Mouse (Mus musculus) lung, postnatal 14 days (tissue): ENCODE results near the gene Fcho1.
"Not testable (repeated sequence)": the region's sequence is repeated elsewhere in the genome, so short reads cannot be mapped to it uniquely, and the experiment has no call there.

Source experiments
- DNase-seq: peaks from one replicate; pipeline ENCODE4 v3.0.0; 2021

The Fcho1 gene

DNA sequence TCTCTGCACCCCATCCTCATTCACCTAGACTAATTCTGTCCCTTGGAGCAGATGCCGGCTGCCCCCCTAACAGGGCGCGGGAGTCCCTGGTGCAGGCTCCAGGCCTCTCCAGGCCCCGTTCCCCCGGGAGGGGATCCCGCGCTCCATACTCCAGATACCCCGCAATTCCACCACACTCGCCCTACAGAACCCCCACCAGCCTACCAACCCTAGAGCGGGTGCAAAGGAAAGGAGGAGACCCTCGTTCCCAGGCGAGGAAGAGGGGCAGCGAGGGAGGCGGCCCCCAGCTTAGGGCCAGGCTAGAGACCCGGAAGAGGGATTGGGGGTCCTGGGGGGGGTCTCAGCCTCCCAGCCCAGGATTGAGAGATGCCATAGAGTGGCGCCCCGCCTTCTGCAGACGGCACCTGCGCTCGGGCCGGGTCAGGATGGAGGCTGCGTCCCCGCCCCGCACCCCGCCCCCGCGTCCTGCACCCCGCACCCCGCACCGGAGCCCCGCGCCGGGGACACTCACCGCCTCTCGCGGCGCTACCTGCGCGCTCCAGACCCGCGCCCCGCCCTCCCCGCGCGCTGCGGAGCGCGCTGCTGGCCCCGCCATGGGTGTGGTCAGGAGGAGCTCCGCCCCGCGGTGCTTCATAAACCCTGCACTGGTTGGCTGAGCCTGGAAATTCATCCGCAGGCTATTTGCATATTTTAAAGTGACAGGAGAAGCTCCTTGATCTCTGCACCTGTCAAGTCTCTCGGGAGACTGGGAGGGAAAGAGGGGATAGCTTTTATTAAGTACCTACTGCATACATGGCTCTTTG lies at the start of gene Fcho1:
TSS of gene Fcho1 (minus strand) at position 595 of the 803 bp plus-strand sequence.
- DNase-seq: peak; percentile 75

DNA sequence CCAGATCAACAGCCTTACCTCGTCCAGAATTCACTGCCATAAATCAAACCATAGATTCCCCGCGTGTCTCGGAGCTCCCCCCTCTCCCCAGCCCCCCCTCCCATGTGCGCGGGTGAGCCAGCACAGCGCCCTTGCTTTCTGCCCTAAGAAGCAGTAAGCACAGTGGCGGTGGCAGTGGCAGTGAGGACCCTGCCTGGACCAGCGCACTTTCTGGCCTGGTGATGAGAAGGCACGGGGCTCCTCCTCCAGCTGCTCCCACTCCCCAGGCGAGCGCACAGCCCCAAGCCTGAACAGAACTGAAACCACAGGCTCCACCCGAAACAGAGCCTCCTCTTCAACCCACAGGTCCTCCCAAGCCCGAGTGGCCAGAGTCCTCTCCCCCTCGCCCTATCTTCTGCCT lies 45.8 kb upstream of the Fcho1 start:
- DNase-seq: no peak

- no peak for DNase-seq
Observed at GRCm38 (mm10) chr8:71758816-71759215, 33.3 kb upstream of the Fcho1 start.

DNA sequence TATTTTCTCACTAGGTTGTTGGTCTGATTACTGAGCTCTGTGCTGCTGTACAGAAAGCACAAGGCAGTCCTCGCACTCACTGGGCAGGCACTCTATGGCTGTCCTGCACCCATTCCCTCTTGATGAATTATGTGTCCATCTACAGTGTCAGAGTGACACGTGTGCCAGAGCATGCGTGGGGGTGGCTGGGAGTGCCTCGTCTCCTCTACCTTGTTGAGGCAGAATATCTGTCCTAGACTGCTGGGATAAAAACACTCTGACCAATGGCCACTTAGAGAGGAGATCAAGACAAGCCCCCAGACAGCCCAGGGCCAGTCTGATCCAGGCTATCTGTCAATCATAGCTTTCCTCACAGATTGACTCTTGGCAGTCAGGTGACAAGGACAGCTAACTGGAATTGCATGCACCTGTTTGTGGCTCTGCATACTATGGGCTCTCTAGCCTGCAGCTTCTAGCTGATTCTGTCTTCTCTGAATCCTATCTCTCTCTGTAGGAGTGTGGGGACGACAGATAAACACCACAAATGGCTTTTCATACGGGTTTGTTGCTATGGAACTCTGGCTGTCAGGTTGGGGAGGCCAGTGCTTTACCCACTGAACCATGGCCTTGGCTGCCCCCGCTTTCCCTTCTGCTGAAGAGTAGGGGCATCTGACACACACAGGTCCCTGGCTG lies 27.5 kb upstream of the Fcho1 start:
- not testable (repeated sequence) for DNase-seq

DNA sequence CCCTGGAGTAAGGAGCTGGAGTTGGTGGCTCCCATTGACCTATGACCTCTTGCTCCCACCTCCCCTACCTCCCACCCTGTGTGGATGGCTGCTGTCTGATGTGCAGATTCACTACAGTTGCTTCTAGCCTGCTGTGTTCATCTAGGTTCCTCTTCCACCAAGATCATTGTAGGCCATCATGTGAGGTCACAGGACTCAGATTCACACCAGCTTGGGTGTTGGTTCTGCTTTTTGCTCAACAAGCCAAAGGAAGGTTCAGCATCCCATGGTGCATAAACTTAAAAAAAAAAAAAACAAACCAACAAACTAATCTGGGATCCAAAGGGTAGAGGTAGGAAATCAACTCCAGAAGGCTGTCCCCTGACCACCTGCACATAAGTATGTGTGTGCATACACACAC lies 26.7 kb upstream of the Fcho1 start:
- DNase-seq: not testable (repeated sequence)

DNA sequence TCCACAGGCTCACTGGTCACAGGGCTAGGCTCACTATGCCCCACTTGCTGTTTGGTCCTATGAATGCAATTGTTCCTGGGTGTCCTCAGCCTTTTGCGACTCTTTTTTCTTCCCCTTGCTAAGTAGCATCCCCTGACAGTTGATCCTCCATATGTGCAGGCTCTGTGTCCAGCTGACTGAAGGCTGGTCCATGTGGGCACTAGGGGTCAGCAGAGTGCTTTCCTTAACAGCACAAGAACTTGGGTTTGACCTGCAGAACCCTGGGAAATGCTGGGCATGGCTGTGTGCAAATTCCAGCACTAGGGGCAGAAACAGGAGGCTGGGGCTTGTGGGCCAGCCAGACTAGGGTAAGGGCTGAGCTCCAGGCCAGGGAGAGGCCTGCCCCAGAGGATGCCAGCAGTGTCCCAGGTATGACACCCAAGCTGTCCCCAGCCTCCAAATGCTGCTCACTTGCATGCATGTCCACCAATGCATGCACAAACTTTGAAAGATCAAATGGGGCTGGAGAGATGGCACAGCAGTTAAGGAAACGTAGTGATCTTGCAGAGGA lies 25.9 kb upstream of the Fcho1 start:
- DNase-seq: peak; percentile 48

GRCm38 (mm10) chr8:71749321-71750075 lies 24.0 kb upstream of the Fcho1 start:
- not testable (repeated sequence) for DNase-seq

DNA sequence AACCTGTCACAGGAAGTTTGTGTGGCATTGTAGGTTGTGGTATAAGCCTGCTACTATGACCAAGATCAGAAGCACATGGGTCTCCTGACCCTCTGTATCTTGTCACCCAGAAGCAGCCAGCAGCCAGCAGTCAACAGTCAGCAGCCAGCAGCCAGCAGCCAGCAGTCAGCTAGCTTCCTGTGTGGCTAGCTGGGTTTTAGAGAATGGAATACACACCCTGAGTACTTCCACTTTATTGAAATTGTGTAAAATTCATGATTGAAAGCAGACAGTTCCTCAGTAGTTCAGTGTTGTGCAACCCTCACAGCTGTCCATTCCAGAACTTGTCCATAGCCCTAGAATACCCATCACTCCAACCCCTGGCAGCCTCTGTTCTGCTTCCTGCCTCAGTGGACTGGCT lies 21.6 kb upstream of the Fcho1 start:
- DNase-seq: not testable (repeated sequence)

DNA sequence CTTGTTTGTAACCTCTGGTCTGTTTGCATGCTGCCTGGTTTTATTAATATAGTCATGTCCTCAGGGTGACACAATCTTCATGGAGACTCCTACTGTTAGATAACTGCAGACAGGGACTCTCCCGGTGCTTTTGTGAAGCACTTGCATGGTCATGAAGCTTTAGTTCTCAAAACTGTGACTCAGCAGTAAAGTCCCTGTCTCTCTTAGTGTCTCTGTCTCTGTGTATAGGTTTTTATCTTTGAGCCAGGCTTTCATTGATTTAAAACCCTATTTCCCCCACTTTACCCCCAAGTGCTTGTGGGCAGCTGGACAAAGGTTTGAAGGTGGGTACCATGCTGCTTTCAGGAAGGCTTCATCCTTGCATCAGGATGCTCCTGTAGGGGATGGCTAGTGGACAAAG lies 19.8 kb upstream of the Fcho1 start:
- no peak for DNase-seq

DNA sequence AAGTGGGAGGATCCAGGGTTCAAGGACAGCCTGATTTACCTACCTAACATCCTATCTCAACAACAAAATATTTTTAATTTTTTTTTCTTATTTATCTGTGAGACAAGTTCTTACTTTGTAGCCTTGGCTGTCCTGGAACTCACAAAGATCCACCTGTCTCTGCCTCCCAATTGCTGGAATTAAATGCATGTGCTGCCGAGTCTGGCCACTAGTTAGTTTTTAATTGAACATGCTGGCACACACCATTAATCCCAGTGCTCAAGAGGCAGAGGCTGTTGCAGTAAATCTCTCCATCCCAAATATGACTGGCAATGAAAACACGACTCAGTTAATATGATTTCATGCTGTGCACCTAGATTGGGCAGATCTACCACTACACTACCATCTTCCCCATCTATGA lies 17.3 kb upstream of the Fcho1 start:
- no peak for DNase-seq

GRCm38 (mm10) chr8:71741687-71742114 lies 16.2 kb upstream of the Fcho1 start:
- peak; percentile 13 for DNase-seq

GRCm38 (mm10) chr8:71741226-71741625 lies 15.7 kb upstream of the Fcho1 start:
- no peak for DNase-seq

DNA sequence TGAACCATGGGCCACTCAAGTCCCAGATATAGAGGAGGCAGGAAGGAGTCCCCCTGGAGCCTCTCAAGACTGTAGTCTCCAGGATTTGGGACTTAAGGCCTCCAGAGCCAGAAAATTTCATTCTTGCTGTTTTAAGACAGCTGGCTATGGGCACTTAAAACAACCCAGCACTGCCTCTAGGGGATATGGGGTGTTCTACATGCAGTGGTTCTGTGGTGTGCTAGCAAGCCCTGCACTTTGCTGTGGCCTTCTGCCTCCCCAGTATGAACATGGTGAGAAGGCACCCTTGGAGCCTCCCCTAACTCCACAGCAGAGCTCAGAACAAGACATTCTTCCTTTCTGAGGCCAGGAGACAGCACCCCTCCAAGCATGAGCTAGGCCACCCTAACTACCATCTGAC lies 12.8 kb upstream of the Fcho1 start:
- DNase-seq: not testable (repeated sequence)

GRCm38 (mm10) chr8:71731652-71732230 lies 6.2 kb upstream of the Fcho1 start:
- peak; percentile 67 for DNase-seq

GRCm38 (mm10) chr8:71728826-71729620 lies 3.5 kb upstream of the Fcho1 start:
- DNase-seq: no peak

DNA sequence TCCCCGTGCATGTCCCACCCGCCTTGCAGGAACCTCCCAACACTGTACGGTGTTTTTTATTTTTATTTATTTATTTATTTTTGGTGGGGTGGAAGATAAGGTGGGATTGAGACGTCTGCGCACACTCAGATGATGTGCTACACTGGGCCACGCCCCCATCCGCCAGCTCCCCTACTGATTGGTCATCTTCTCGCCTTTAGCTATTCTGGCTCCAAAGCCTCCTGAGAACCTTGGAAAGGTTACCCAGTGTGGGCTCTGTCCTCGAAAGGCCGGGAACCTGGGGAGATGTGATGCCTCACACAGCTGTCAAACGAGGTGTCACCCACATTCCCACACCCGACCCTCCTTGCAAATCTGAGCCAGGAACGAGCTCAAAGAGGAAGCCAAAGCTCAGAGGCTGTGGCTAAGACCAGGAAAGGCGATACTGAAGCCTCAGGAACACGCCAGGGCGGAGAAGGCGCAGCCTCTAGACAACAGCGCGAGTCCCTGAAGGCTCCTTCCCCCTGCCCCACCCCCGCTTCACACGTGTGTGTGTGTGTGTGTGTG lies 2.8 kb upstream of the Fcho1 start:
- no peak for DNase-seq

DNA sequence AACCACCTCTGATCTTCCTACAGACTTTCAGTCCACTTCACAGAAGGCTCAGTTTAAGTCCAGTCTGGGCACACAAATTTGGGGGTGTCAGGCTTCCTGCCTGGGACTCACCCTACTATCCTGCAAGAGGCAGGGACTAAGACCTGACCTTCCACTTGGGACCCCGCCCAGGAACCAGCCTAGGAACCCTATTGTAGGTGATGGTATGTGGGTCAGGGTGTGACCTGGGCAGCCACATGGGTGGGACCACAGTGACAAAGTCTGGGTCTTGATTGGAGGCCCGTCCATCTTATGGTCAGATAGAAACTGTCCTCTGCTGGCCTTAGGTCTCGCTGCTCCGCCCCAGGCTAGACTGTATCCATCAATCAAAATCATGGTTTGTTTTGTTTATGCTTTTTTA lies 1.1 kb downstream of the Fcho1 start:
- no peak for DNase-seq

DNA sequence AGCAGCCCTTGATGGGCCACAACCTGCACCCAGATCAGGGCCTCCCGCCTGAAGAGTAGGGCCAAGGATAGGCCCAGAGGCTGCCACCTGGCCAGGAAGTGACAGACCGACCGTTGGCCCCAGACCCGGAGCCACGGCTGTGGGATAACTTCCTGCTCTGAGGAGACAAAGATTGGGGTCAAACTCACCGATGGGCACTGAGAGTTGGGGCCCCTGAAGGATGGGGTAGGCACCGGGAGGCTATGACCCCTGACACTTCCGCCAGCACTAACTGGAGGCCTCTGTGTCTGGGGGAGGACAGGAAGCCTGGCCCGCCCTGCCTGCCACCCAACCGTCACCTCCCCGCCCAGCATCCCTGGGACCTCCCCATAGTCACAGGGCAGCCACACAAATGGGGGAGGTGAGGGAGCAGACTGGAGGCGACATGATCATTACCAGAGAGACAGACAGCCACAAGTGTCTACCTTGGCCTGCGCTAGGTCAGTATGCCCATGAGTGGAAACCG lies 2.4 kb downstream of the Fcho1 start:
- DNase-seq: peak; percentile 20

GRCm38 (mm10) chr8:71719928-71720457 lies 5.5 kb downstream of the Fcho1 start:
- DNase-seq: no peak

DNA sequence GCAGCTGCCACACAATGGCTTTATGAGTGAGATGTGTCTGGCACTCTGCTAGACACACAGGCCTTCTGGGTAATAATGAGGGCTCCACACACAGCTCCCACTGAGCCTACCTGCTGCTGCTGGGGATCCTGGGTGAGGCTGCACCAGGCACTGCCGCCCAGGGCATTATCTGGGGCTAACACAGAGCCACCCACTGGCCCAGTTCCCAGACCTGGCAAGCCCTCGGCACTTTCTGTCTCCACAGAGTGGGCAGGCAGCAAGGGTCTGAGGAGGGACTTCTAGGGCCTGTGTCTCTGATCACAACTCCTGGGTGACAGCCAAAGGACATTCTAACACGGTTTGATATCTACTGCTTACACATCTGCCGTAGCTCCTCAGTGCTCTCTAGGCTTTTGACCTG lies 6.3 kb downstream of the Fcho1 start:
- DNase-seq: no peak

GRCm38 (mm10) chr8:71718252-71718651 lies 7.3 kb downstream of the Fcho1 start:
- no peak for DNase-seq
